Mouse (Mus musculus) spleen, adult 2 months (tissue): Measurements from ENCODE around the gene Khdrbs2.

ENCODE experiments used
- CTCF ChIP-seq: fragments of 200-500 bp; IDR thresholded peaks from 2 replicates; pipeline ENCODE4 v1.5.1; 2011; ENCODE audit warnings: mild to moderate bottlenecking, inconsistent platforms; ENCODE audit not compliant: insufficient read depth, insufficient read length, insufficient replicate concordance; ENCODE audit errors: extremely low read depth
- POLR2A ChIP-seq: fragments of 200-500 bp; IDR thresholded peaks from 2 replicates; pipeline ENCODE4 v1.6.1; 2011; ENCODE audit warnings: low read depth, low read length, inconsistent platforms

DNA sequence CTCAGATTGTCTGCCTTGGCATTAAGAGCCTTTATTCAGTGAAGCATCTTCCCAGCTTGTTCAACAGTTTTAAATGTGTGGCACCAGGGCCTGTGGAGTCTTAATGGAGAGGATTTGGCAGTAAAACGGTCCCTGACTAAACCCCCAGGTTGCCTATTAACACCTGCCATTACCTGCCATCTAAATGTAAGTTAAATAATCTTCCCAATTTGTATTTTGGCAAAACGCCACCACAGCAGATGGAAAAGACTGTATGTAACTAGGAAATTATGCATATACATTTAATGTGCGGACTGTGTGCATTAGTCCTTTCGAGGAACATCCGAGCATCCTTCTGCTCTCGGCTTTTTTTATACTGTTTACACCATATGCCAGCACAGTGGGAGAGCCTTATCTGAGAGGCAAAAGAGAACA is 290.6 kb downstream of the Khdrbs2 start:
- TF ChIP-seq CTCF (no peak), POLR2A (no peak)
